Mouse (Mus musculus) Patski (cell line): ENCODE measurements around the gene Scube3. TPM values are rescaled to one million over a fixed set of nuclear protein-coding genes. Genes with fewer than 3 reads are reported as not detected.

Experiments used
- ATAC-seq: fragments of 100-300 bp; one replicate; pipeline ENCODE4 v1.8.0; 2021
- CTCF ChIA-PET: fragments of 350-600 bp; sonication (Branson Sonifier 250); formaldehyde crosslinking; loops from one replicate; lab custom pipeline; 2022; ENCODE audit warnings: inconsistent platforms; lab: Charles Lee
- POLR2A ChIA-PET: fragments of 350-600 bp; sonication (Branson Sonifier 250); formaldehyde crosslinking; loops from one replicate; lab custom pipeline; 2022; ENCODE audit warnings: antibody characterized with exemption, inconsistent platforms; lab: Charles Lee
- DNase-seq: peaks from one replicate; pipeline ENCODE4 v3.0.0-alpha.2; 2011; ENCODE audit warnings: low read depth, low spot score
- H3K27me3 ChIP-seq: fragments of 371-371 bp; one replicate; pipeline ENCODE4 v1.5.1; 2021
- CTCF ChIP-seq: fragments of 100-300 bp; IDR thresholded peaks from one replicate; pipeline ENCODE4 v1.5.1; 2021
- in situ Hi-C: fragments of 300-500 bp; cut with MboI; formaldehyde crosslinking; loops from 3 replicates; pipeline ENCODE4 v1.11.1; 2018; ENCODE audit warnings: low pct_unique_long_range_greater_than_20kb, mixed read lengths
- polyA plus RNA-seq: library from polyadenylated mRNA; unstranded; gene quantifications from one replicate; pipeline ENCODE4 v1.2.3, GENCODE M21; 2021

Scube3 gene
- polyA plus RNA-seq, result 17.9 TPM

GRCm38 (mm10) chr17:28141771-28142699 is at the start of gene Scube3:
Scube3 (plus strand) TSS chr17:28142141.
- no peaks in the 10 kb centered on the region for H3K27me3 ChIP-seq
- DNase-seq (no peak), ATAC-seq (no peak)
- TF ChIP-seq CTCF, result no peak
- in situ Hi-C loops, result no loop called here
- POLR2A ChIA-PET, result no interaction called here
- CTCF ChIA-PET, result interaction anchor here (1.3 to 4.1 kb wide), 2 partner anchors 8 to 57 kb away, joined by 3 to 14 read pairs; no protein-coding TSS in a partner anchor

- CTCF ChIA-PET, result interaction anchor here (0.9 to 2.1 kb wide), 3 partner anchors 11 to 72 kb away, joined by 3 to 4 read pairs (median 4); partner anchors contain the start of gene Tcp11
- ATAC-seq (no peak), DNase-seq (no peak)
- in situ Hi-C loops, result no loop called here
- POLR2A ChIA-PET, result no interaction called here
- no peaks in the 10 kb centered on the region for H3K27me3 ChIP-seq
- TF ChIP-seq CTCF, result peak; percentile 53
Measured at GRCm38 (mm10) chr17:28092297-28092696, 49.6 kb upstream of the Scube3 start.

GRCm38 (mm10) chr17:28093837-28094236 is 48.1 kb upstream of the Scube3 start:
- H3K27me3 ChIP-seq, result peaks cover 3% of the 10 kb centered on the region
- DNase-seq, result no peak
- no peak for ATAC-seq
- POLR2A ChIA-PET, result interaction anchor here (0.7 kb wide), 1 partner anchor 106 kb away, joined by 3 read pairs; no protein-coding TSS in a partner anchor
- in situ Hi-C loops, result no loop called here
- CTCF ChIA-PET, result interaction anchor here (1.4 kb wide), 1 partner anchor 14 kb away, joined by 3 read pairs; the partner anchor contains the start of gene Tcp11
- peak; percentile 49 for TF ChIP-seq CTCF

GRCm38 (mm10) chr17:28096418-28096817 is 45.5 kb upstream of the Scube3 start:
- in situ Hi-C loops, result no loop called here
- ChIA-PET CTCF (interaction anchor here (0.9 kb wide), 1 partner anchor 11 kb away, joined by 3 read pairs; no protein-coding TSS in a partner anchor), POLR2A (interaction anchor here (0.7 kb wide), 1 partner anchor 125 kb away, joined by 3 read pairs; no protein-coding TSS in a partner anchor)
- DNase-seq (no peak), ATAC-seq (no peak)
- H3K27me3 ChIP-seq, result peaks cover 3% of the 10 kb centered on the region
- no peak for TF ChIP-seq CTCF

GRCm38 (mm10) chr17:28097308-28097707 is 44.6 kb upstream of the Scube3 start:
- in situ Hi-C loops, result no loop called here
- H3K27me3 ChIP-seq, result peaks cover 3% of the 10 kb centered on the region
- ChIA-PET POLR2A (no interaction called here), CTCF (no interaction called here)
- DNase-seq, result no peak
- TF ChIP-seq CTCF, result no peak
- no peak for ATAC-seq

- POLR2A ChIA-PET, result no interaction called here
- TF ChIP-seq CTCF, result no peak
- in situ Hi-C loops, result no loop called here
- peaks cover 3% of the 10 kb centered on the region for H3K27me3 ChIP-seq
- ATAC-seq, result no peak
- CTCF ChIA-PET, result interaction anchor here (1.1 kb wide), 1 partner anchor 35 kb away, joined by 3 read pairs; no protein-coding TSS in a partner anchor
- DNase-seq, result no peak
Measured at GRCm38 (mm10) chr17:28099086-28099485, 42.9 kb upstream of the Scube3 start.

GRCm38 (mm10) chr17:28100669-28101068 is 41.3 kb upstream of the Scube3 start:
- POLR2A ChIA-PET, result no interaction called here
- ATAC-seq (no peak), DNase-seq (no peak)
- peaks cover 3% of the 10 kb centered on the region for H3K27me3 ChIP-seq
- in situ Hi-C loops, result no loop called here
- TF ChIP-seq CTCF, result no peak
- CTCF ChIA-PET, result no interaction called here

- ChIA-PET POLR2A (no interaction called here), CTCF (interaction anchor here (1.2 kb wide), 1 partner anchor 48 kb away, joined by 3 read pairs; no protein-coding TSS in a partner anchor)
- peaks cover 3% of the 10 kb centered on the region for H3K27me3 ChIP-seq
- DNase-seq (no peak), ATAC-seq (peak; percentile 35)
- no peak for TF ChIP-seq CTCF
- in situ Hi-C loops, result no loop called here
Measured at GRCm38 (mm10) chr17:28101284-28101887, 40.6 kb upstream of the Scube3 start.

GRCm38 (mm10) chr17:28101902-28102319 is 40.0 kb upstream of the Scube3 start:
- ChIA-PET CTCF (interaction anchor here (1.2 kb wide), 1 partner anchor 47 kb away, joined by 3 read pairs; no protein-coding TSS in a partner anchor), POLR2A (no interaction called here)
- peaks cover 3% of the 10 kb centered on the region for H3K27me3 ChIP-seq
- ATAC-seq (no peak), DNase-seq (no peak)
- in situ Hi-C loops, result no loop called here
- TF ChIP-seq CTCF, result no peak

GRCm38 (mm10) chr17:28104416-28104815 is 37.5 kb upstream of the Scube3 start:
- ATAC-seq (no peak), DNase-seq (no peak)
- TF ChIP-seq CTCF, result no peak
- POLR2A ChIA-PET, result no interaction called here
- CTCF ChIA-PET, result no interaction called here
- in situ Hi-C loops, result no loop called here
- H3K27me3 ChIP-seq, result no peaks in the 10 kb centered on the region
